Mouse (Mus musculus) liver, embryonic 11.5 days (tissue): ENCODE results near the gene Uqcc2. TPM values are rescaled to one million over a fixed set of nuclear protein-coding genes. Genes with fewer than 3 reads are reported as not detected.

Experiments
- ATAC-seq: fragments of 200-750 bp; cut with Nextera tagmentation; replicated peaks from 2 replicates; pipeline ENCODE4 v1.8.0; 2017; ENCODE audit warnings: moderate number of reproducible peaks, mild to moderate bottlenecking, moderate TSS enrichment, moderate library complexity; ENCODE audit not compliant: low FRiP score
- DNase-seq: peaks from one replicate; pipeline ENCODE4 v3.0.0-alpha.2; 2017; ENCODE audit warnings: low spot score
- H3K27ac ChIP-seq: fragments of 300-500 bp; sonication (generic); 2 replicates; pipeline ENCODE4 v1.5.1; 2014; ENCODE audit warnings: mild to moderate bottlenecking, low read depth, low read length, control low read depth
- H3K27me3 ChIP-seq: fragments of 300-500 bp; sonication (generic); replicated peaks from 2 replicates; pipeline ENCODE4 v1.6.1; 2014; ENCODE audit warnings: low read length, mixed read lengths; ENCODE audit not compliant: control insufficient read depth, insufficient read depth
- H3K36me3 ChIP-seq: fragments of 300-500 bp; sonication (generic); 2 replicates; pipeline ENCODE4 v1.6.1; 2014; ENCODE audit warnings: mild to moderate bottlenecking, low read length, moderate library complexity, mixed read lengths; ENCODE audit not compliant: control insufficient read depth, insufficient read depth
- H3K4me1 ChIP-seq: fragments of 300-500 bp; sonication (generic); replicated peaks from 2 replicates; pipeline ENCODE4 v1.6.1; 2014; ENCODE audit warnings: low read length, mixed read lengths; ENCODE audit not compliant: control insufficient read depth, insufficient read depth
- H3K4me2 ChIP-seq: fragments of 300-500 bp; sonication (generic); 2 replicates; pipeline ENCODE4 v1.6.1; 2014; ENCODE audit warnings: mild to moderate bottlenecking, control low read depth, moderate library complexity
- H3K4me3 ChIP-seq: fragments of 300-500 bp; sonication (generic); 2 replicates; pipeline ENCODE4 v1.5.1; 2014; ENCODE audit warnings: low read depth, low read length, control low read depth
- H3K9ac ChIP-seq: fragments of 300-500 bp; sonication (generic); 2 replicates; pipeline ENCODE4 v1.6.1; 2014; ENCODE audit warnings: low read depth, low read length, control low read depth
- H3K9me3 ChIP-seq: fragments of 300-500 bp; sonication (generic); 2 replicates; pipeline ENCODE4 v1.6.1; 2016; ENCODE audit warnings: low read length, inconsistent platforms, mixed read lengths; ENCODE audit not compliant: control insufficient read depth
- WGBS: fragments of 180-500 bp; shearing (Covaris S2); extraction: QIAGEN DNeasy Blood & Tissue Kit; methylation state at CpG from one replicate; pipeline ENCODE4 v1.1.7; 2014; 5-methylcytosine and 5-hydroxymethylcytosine counted together
- polyA plus RNA-seq: library from polyadenylated mRNA; unstranded; fragments of >200 nt; fragmentation: Nextera tagmentation; extraction: Ambion mirVana; gene quantifications from 2 replicates; pipeline ENCODE4 v1.2.1, GENCODE M21; 2014

Gene Uqcc2
- polyA plus RNA-seq, 1 experiment from 2014 or later, result 413 TPM

- H3K4me1 ChIP-seq, result peaks cover 6% of the 10 kb centered on the region
- no peak overlapping the region for H3K4me2 ChIP-seq
- H3K9ac ChIP-seq, result no peak overlapping the region
- no peak overlapping the region for H3K27ac ChIP-seq
- ATAC-seq, result no peak
- H3K27me3 ChIP-seq, result no peaks in the 10 kb centered on the region; the same call in 1 of the 2 replicates
- 47% methylated on average over 14 of the region's 14 CpGs for WGBS
- H3K9me3 ChIP-seq, result peaks cover 4% of the 10 kb centered on the region; the same call in 1 of the 2 replicates
- no peak for DNase-seq
- no peaks in the 10 kb centered on the region for H3K36me3 ChIP-seq
- H3K4me3 ChIP-seq, result no peak overlapping the region
These were observed 41.6 kb upstream of the Uqcc2 start for GRCm38 (mm10) chr17:27175196-27175874.

DNA sequence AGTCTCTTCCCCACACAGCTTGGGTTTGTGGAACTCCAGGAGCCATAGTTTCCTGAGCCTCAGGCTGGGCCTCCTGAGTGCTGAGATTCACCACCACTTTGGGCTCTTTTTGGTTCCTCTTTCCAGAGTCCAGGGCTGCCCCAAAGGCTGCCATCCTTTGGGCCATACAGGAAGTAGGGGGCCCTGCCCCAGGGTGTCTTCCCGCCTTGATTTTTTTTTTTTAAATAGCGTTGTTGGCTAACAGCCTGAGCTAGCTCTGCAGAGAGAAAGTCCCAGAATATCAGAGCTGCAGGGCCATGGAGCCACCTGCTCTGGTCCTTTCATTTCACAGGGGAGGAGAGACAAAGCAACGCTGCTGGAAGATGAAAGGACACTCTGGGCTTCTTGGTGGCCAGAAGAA lies 40.0 kb upstream of the Uqcc2 start:
- Histone ChIP-seq H3K36me3 (no peaks in the 10 kb centered on the region), H3K4me1 (peaks cover 4% of the 10 kb centered on the region), H3K9ac (no peak overlapping the region), H3K27ac (no peak overlapping the region), H3K4me3 (no peak overlapping the region), H3K27me3 (no peaks in the 10 kb centered on the region; the same call in 1 of the 2 replicates), H3K9me3 (no peaks in the 10 kb centered on the region; the same call in 1 of the 2 replicates), H3K4me2 (no peak overlapping the region)
- 44% methylated on average over 3 of the region's 3 CpGs for WGBS
- DNase-seq, result no peak
- no peak for ATAC-seq

GRCm38 (mm10) chr17:27172459-27172858 lies 38.7 kb upstream of the Uqcc2 start:
- 84% methylated on average over 9 of the region's 9 CpGs for WGBS
- H3K27me3 ChIP-seq, result no peaks in the 10 kb centered on the region; the same call in 1 of the 2 replicates
- DNase-seq (no peak), ATAC-seq (no peak)
- no peaks in the 10 kb centered on the region for H3K9me3 ChIP-seq
- no peak overlapping the region for H3K9ac ChIP-seq
- no peak overlapping the region for H3K27ac ChIP-seq
- H3K36me3 ChIP-seq, result no peaks in the 10 kb centered on the region
- H3K4me3 ChIP-seq, result no peak overlapping the region
- no peak overlapping the region for H3K4me2 ChIP-seq
- peaks cover 4% of the 10 kb centered on the region; the same call in 1 of the 2 replicates for H3K4me1 ChIP-seq

GRCm38 (mm10) chr17:27171121-27171520 lies 37.4 kb upstream of the Uqcc2 start:
- Histone ChIP-seq H3K27me3 (no peaks in the 10 kb centered on the region; the same call in 1 of the 2 replicates), H3K4me3 (no peak overlapping the region), H3K9ac (no peak overlapping the region), H3K27ac (no peak overlapping the region), H3K36me3 (no peaks in the 10 kb centered on the region), H3K4me2 (no peak overlapping the region), H3K9me3 (no peaks in the 10 kb centered on the region), H3K4me1 (peaks cover 4% of the 10 kb centered on the region; the same call in 1 of the 2 replicates)
- no peak for ATAC-seq
- no peak for DNase-seq
- 63% methylated on average over 5 of the region's 5 CpGs for WGBS

DNA sequence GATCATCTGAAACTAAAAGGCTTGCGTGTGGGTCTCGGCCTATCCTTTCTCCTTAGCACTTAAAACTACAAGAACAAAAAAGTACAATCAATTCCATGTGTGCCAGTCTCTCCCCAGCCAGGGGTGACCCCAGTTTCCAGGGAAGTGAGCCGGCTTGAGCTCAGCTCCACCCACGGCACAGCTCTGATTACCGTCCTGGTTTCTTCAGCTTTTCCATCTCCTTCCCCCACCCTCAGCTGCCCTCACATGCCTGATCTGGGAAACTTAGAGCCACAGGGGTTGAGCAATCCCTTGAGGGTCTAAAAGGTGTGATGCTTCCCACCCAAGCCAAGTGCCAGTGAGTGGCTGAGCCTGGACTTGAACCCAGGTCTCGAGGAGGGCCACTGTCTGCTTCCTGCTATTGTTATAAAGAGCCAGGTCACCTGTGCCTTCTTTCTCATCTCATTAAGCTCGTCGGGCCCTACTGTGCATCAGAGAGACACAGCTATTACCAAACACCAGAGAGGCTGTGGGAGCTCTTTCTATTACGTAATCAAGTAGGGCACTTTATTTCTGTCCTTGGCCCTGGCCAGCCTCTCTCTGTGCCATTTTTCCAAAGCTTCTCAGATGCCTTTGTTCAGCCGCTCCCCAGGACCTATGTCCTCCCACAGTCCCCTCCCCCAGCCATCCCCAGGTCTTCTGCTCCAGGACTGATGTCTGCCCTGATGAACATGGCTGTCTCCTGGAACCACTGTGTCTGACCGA lies 36.4 kb upstream of the Uqcc2 start:
- no peak overlapping the region for H3K4me3 ChIP-seq
- H3K9ac ChIP-seq, result no peak overlapping the region
- H3K27ac ChIP-seq, result 0 out of 2 replicates have a peak overlapping the region, but pooled peaks have one; percentile 4
- H3K36me3 ChIP-seq, result no peaks in the 10 kb centered on the region
- H3K9me3 ChIP-seq, result no peaks in the 10 kb centered on the region
- H3K27me3 ChIP-seq, result no peaks in the 10 kb centered on the region; the same call in 1 of the 2 replicates
- H3K4me2 ChIP-seq, result no peak overlapping the region
- 70% methylated on average over 11 of the region's 11 CpGs for whole genome bisulfite sequencing
- ATAC-seq (no peak), DNase-seq (no peak)
- no peaks in the 10 kb centered on the region for H3K4me1 ChIP-seq

- no peak overlapping the region for H3K4me2 ChIP-seq
- no peaks in the 10 kb centered on the region for H3K4me1 ChIP-seq
- H3K9me3 ChIP-seq, result no peaks in the 10 kb centered on the region
- H3K4me3 ChIP-seq, result no peak overlapping the region
- 87% methylated on average over 4 of the region's 4 CpGs for WGBS
- H3K9ac ChIP-seq, result no peak overlapping the region
- H3K27ac ChIP-seq, result no peak overlapping the region
- no peaks in the 10 kb centered on the region for H3K36me3 ChIP-seq
- H3K27me3 ChIP-seq, result no peaks in the 10 kb centered on the region; the same call in 1 of the 2 replicates
- DNase-seq (no peak), ATAC-seq (no peak)
These were observed 34.9 kb upstream of the Uqcc2 start for GRCm38 (mm10) chr17:27168569-27168968.

DNA sequence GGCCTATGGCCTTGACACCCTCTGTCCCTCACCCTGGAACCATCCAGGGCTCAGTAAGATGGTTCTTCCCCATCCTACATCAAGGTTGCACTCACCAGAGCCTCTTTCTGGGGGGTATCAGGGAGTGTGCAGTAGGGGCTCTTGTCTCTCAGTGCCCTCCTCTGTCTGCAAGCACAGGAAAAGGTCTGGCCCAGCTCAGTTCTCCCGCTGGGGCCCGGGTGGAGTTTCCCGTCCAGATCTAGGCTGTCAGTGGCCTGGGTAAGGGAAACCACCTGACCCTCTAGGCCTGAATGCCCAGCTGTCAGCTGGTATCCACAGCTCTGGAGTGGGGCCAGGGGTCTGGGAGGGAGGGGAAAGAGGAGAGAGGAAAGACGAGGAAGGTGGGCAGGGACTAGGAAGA lies 33.8 kb upstream of the Uqcc2 start, which contains the start of gene Ip6k3:
Gene Ip6k3, minus strand, starts transcription at position 251 of the 400 bp plus-strand sequence.
- Histone ChIP-seq H3K27ac (no peak within 1 kb of the TSS), H3K36me3 (no peaks in the 10 kb centered on the region), H3K4me3 (no peak within 1 kb of the TSS), H3K4me1 (no peaks in the 10 kb centered on the region), H3K9ac (no peak within 1 kb of the TSS), H3K9me3 (no peaks in the 10 kb centered on the region), H3K4me2 (no peak within 1 kb of the TSS), H3K27me3 (no peaks in the 10 kb centered on the region; the same call in 1 of the 2 replicates)
- WGBS, result 53% methylated on average over 4 of the region's 4 CpGs
- ATAC-seq (no peak), DNase-seq (no peak)

DNA sequence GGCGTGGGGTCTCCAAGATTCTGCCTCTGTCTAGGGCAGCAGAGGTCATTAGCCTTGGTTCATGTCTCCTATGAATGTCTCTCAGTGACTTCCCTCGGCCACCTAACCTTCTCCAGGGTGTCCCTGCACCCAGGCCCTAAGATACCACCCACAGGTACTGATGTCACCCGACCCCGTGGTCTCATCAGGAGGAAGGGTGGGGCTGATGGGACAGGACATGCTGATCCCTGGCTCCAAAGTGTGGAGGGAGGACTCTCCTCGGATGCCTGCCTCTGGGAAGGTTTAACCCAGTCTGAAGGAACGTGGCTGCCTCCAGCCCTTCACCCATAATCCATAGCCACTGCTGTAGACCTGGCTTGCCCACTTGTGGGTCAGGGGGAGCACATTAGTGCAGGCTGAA lies 33.2 kb upstream of the Uqcc2 start:
- no peaks in the 10 kb centered on the region for H3K27me3 ChIP-seq
- H3K27ac ChIP-seq, result no peak overlapping the region
- DNase-seq, result no peak
- H3K4me3 ChIP-seq, result no peak overlapping the region
- no peak for ATAC-seq
- H3K9ac ChIP-seq, result no peak overlapping the region
- no peaks in the 10 kb centered on the region for H3K9me3 ChIP-seq
- H3K4me1 ChIP-seq, result no peaks in the 10 kb centered on the region
- H3K36me3 ChIP-seq, result no peaks in the 10 kb centered on the region
- H3K4me2 ChIP-seq, result no peak overlapping the region
- 64% methylated on average over 6 of the region's 6 CpGs for WGBS
